8 mouse cellular contexts compared by ENCODE assay signal in the genomic region with DNA sequence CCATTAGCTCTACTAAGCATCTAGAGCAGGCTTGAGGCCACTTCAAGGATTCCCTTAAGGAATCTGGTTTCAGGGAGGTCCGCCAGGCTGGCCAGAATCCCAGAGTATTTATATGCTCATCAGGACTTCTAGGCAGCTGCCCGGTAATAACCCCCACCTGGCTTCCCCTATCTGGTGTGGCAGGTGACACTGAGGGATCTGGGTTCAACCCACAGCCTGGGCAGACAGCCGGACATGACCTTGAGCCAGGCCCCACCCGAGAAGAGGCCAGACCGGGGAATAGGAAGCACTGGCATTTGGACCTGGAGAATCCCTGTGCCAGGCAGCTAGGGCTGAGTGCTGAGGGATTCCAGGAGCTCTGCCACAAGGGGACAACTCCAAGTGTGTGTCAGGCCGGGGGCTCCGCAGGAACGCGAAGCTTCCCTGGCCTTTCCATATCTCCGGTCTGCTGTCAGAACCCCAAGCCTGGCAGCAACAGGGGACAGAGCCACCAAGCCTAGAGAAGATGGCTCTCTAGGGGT. TPM values are rescaled to one million over a fixed set of nuclear protein-coding genes. Genes with fewer than 3 reads are reported as not detected.
DNase-seq lines count a peak whose midpoint lies in the region; ATAC-seq and TF ChIP-seq lines count a peak whose summit lies in the region.

No protein-coding gene starts in this region.

- H3K9me3 ChIP-seq in ES-E14 (ENCODE audit: control insufficient read depth, insufficient read depth, low read depth, low read length) = no peaks in the 10 kb centered on the region
- no peaks in the 10 kb centered on the region for H3K9me3 ChIP-seq in embryonic facial prominence, embryonic 13.5 days
- H3K9me3 ChIP-seq in lung, embryonic 15.5 days = no peaks in the 10 kb centered on the region

- H3K4me3 ChIP-seq in ES-E14 (ENCODE audit: insufficient read depth in 1 of 2, low read depth in 1 of 2, low read length in 2 of 2, poor library complexity in 1 of 2, severe bottlenecking in 1 of 2) = peak overlapping the region; percentile 93 to 94
- peak overlapping the region; percentile 96 for H3K4me3 ChIP-seq in embryonic facial prominence, embryonic 13.5 days
- peak overlapping the region; percentile 89 for H3K4me3 ChIP-seq in kidney, adult 2 months (ENCODE audit: insufficient read depth, low read depth, low read length)
- H3K4me3 ChIP-seq in lung, embryonic 15.5 days = peak overlapping the region; percentile 100

- TF ChIP-seq CTCF in kidney, adult 2 months (conservative IDR thresholded peaks at IDR 0.05; ENCODE audit: insufficient read depth, insufficient read length, low read depth, low read length) = 0 out of 2 replicates have a peak, but pooled peaks have one; percentile 1

- WGBS in embryonic facial prominence, embryonic 13.5 days = under 1% methylated on average over 10 of the region's 10 CpGs
- under 1% methylated on average over 10 of the region's 10 CpGs for WGBS in kidney, adult 2 months
- WGBS in lung, embryonic 15.5 days = under 1% methylated on average over 10 of the region's 10 CpGs

- no peak overlapping the region for H3K27ac ChIP-seq in ES-E14 (ENCODE audit: insufficient read depth, low read depth, low read length, poor library complexity, severe bottlenecking)
- peak overlapping the region; percentile 51; the same call in 1 of the 2 replicates for H3K27ac ChIP-seq in embryonic facial prominence, embryonic 13.5 days
- peak overlapping the region; percentile 92 for H3K27ac ChIP-seq in kidney, adult 2 months (ENCODE audit: insufficient read depth, low read depth, low read length)
- H3K27ac ChIP-seq in lung, embryonic 15.5 days = peak overlapping the region; percentile 76

- TF ChIP-seq POLR2A in kidney, adult 2 months (IDR thresholded peaks at IDR 0.05; ENCODE audit: low read depth, low read length) = no peak

- peak overlapping the region; percentile 96 for H3K4me2 ChIP-seq in embryonic facial prominence, embryonic 13.5 days
- H3K4me2 ChIP-seq in lung, embryonic 15.5 days = peak overlapping the region; percentile 82

- peak overlapping the region; percentile 86 for H3K9ac ChIP-seq in ES-E14 (ENCODE audit: insufficient read depth, low read depth, low read length, poor library complexity, severe bottlenecking)
- peak overlapping the region; percentile 89 for H3K9ac ChIP-seq in embryonic facial prominence, embryonic 13.5 days
- H3K9ac ChIP-seq in lung, embryonic 15.5 days = peak overlapping the region; percentile 82

- no peak for DNase-seq in ES-E14 (ENCODE audit: low read depth, low spot score)
- DNase-seq in adrenal gland, postnatal 25 days = peak; percentile 66
- DNase-seq in heart, adult 8-10 months (ENCODE audit: low spot score) = peak; percentile 76
- DNase-seq in kidney, adult 2 months = peak; percentile 80
- peak; percentile 47 for DNase-seq in ovary, postnatal 36 days (ENCODE audit: low spot score)
- DNase-seq in T-cell, adult 2 months (ENCODE audit: low spot score) = no peak

- H3K36me3 ChIP-seq in ES-E14 (ENCODE audit: control insufficient read depth, insufficient read depth, low read length, poor library complexity, severe bottlenecking) = peaks cover 2% of the 10 kb centered on the region; the same call in 1 of the 2 replicates
- peaks cover 15% of the 10 kb centered on the region for H3K36me3 ChIP-seq in embryonic facial prominence, embryonic 13.5 days
- H3K36me3 ChIP-seq in kidney, adult 2 months (ENCODE audit: control insufficient read depth, insufficient read depth, low read length) = no peaks in the 10 kb centered on the region
- H3K36me3 ChIP-seq in lung, embryonic 15.5 days = peaks cover under 1% of the 10 kb centered on the region; the same call in 1 of the 2 replicates

- no peaks in the 10 kb centered on the region for H3K27me3 ChIP-seq in embryonic facial prominence, embryonic 13.5 days
- H3K27me3 ChIP-seq in kidney, adult 2 months (replicated peaks; ENCODE audit: control insufficient read depth, insufficient read depth, low read length) = no peaks in the 10 kb centered on the region
- H3K27me3 ChIP-seq in lung, embryonic 15.5 days = no peaks in the 10 kb centered on the region

- no peak for ATAC-seq in embryonic facial prominence, embryonic 13.5 days (ENCODE audit: insufficient number of reproducible peaks, insufficient read depth, low FRiP score, low TSS enrichment, low read depth)
- ATAC-seq in lung, embryonic 15.5 days (ENCODE audit: borderline replicate concordance, extremely low read depth, low FRiP score, low TSS enrichment) = peak; percentile 40; the same call in 1 of the 2 replicates

- peaks cover 0 to 8% of the 10 kb centered on the region in 2 experiments; a peak in 2 of 4 replicates for H3K4me1 ChIP-seq in ES-E14 (ENCODE audit: control insufficient read depth in 2 of 2, insufficient read depth in 2 of 2, low read length in 2 of 2, poor library complexity in 1 of 2)
- H3K4me1 ChIP-seq in embryonic facial prominence, embryonic 13.5 days = peaks cover 21% of the 10 kb centered on the region
- H3K4me1 ChIP-seq in kidney, adult 2 months (ENCODE audit: control insufficient read depth, insufficient read depth, low read length) = peaks cover 6% of the 10 kb centered on the region; the same call in 1 of the 2 replicates
- peaks cover 22% of the 10 kb centered on the region for H3K4me1 ChIP-seq in lung, embryonic 15.5 days

- in situ Hi-C loops in ES-E14 (cut with MboI; ENCODE audit: low sequenced_read_pairs in 2 of 2, unreplicated experiment in 2 of 2) = loop anchor here in 1 of 2 experiments (25.0 kb wide), 1 partner anchor 93 kb away; no protein-coding TSS in a partner anchor

TF ChIP-seq in ES-E14, 5 proteins besides CTCF, POLR2A, EP300 and RAD21:
- TF ChIP-seq ZC3H11A (IDR thresholded peaks at IDR 0.05; ENCODE audit: borderline replicate concordance, low read depth, low read length) = no peak

RNA-seq across cellular contexts. Expression of a gene that starts 0.8 kb away (rescaled TPM):
- 15.3 and 23.3 TPM in 2 replicates for total RNA-seq in ES-E14 (2012; rRNA removed)
- total RNA-seq in adrenal gland, postnatal 25 days (2021) = 63.1 and 73.1 TPM in 2 replicates
- polyA plus RNA-seq in embryonic facial prominence, embryonic 13.5 days (2015; fragmentation: Nextera tagmentation; extraction: Ambion mirVana) = 6.7 and 9.8 TPM in 2 replicates
- 10 to 100 TPM; 76.7 to 88.3 (median 79.4) TPM for total RNA-seq in heart, adult 8-10 months (2022)
- polyA plus RNA-seq in kidney, adult 2 months (2012; rRNA removed) = 18.4 and 19.8 TPM in 2 replicates
- polyA plus RNA-seq in lung, embryonic 15.5 days (2015; fragmentation: Nextera tagmentation; extraction: Ambion mirVana) = 6.1 and 6.7 TPM in 2 replicates

RNA-seq across cellular contexts. Expression of a gene that starts 52.6 kb away (rescaled TPM):
- 4.3 and 10.7 TPM in 2 replicates for total RNA-seq in ES-E14 (2012; rRNA removed)
- 4.9 and 7.2 TPM in 2 replicates for total RNA-seq in adrenal gland, postnatal 25 days (2021)
- polyA plus RNA-seq in embryonic facial prominence, embryonic 13.5 days (2015; fragmentation: Nextera tagmentation; extraction: Ambion mirVana) = 1.6 and 2.7 TPM in 2 replicates
- 1 to 10 TPM; 4.6 to 7.7 (median 5.3) TPM for total RNA-seq in heart, adult 8-10 months (2022)
- polyA plus RNA-seq in kidney, adult 2 months (2012; rRNA removed) = 6.5 and 8.4 TPM in 2 replicates
- 4.5 and 5.2 TPM in 2 replicates for polyA plus RNA-seq in lung, embryonic 15.5 days (2015; fragmentation: Nextera tagmentation; extraction: Ambion mirVana)

Comparison
In these comparisons a context has a peak if more than half of its experiments do, and no peak if none do; other contexts are left out.
1. DNase-seq: peak in adrenal gland, postnatal 25 days (single experiment), heart, adult 8-10 months (single experiment), kidney, adult 2 months (single experiment) and ovary, postnatal 36 days (single experiment); none in ES-E14 (single experiment) and T-cell, adult 2 months (single experiment).
2. Peak in every context shown above with its lines, with median percentiles within 50 percentile points of each other: H3K4me3 ChIP-seq and H3K9ac ChIP-seq.